Mouse (Mus musculus) natural killer cell, adult 2 months (primary cell): ENCODE measurements around the gene Atpif1.
"Not testable (repeated sequence)": the region's sequence is repeated elsewhere in the genome, so short reads cannot be mapped to it uniquely, and the experiment has no call there.

Source experiments
- DNase-seq, 2 experiments: peaks; one replicate each; pipeline ENCODE4 v3.0.0; 2022; ENCODE audit warnings: low spot score in 2 of 2

Gene Atpif1

DNA sequence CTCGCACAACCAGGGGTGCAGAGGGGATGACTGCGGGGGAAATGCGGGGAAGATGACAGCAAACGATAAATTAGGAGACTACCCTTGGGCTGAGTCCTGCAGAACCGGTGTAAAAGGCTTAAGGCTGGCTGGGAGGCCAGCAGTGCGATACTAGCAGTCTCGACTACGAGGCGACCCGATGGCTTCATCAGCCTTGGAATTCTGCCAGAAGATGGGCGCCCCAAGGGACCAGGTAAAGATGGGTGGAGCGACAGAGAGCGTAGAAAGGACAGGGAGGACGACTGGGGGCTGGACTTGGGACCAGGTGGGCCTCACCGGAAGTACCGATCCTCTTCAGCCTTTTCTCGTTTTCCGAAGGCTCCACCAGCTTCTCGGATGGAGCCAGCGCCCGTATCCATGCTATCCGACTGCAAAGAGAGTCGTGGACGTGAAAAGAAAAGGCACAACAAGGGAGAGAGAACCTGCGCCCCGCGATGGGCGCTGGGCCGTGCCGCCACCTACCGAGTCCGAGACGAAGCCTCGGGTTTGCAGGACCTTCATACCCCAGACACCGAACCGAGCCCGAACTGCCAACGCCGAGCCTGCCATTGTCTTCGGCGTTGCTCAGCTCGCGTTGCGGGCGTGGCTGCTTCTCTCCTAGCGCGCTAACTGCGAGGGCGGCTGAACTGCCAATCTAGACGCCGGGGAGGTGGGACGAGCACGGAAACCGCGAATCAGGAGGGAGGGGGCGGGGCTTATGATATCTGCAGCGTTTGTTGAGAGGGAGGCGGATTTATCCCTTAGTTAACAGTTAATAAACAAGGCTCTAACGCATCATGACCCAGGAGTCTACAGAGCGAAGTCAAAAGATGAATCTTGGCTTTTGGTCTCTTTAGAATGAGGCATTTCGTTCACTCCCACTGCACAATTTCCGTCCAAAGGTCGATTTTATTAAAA, at the start of gene Atpif1:
Gene Atpif1 (minus strand): TSS at position 679 of the 936 bp plus-strand sequence.
- DNase-seq = peak; percentile 79 to 85

- DNase-seq = no peak
These were observed 41.4 kb upstream of the Atpif1 start for GRCm38 (mm10) chr4:132574809-132575347.

DNA sequence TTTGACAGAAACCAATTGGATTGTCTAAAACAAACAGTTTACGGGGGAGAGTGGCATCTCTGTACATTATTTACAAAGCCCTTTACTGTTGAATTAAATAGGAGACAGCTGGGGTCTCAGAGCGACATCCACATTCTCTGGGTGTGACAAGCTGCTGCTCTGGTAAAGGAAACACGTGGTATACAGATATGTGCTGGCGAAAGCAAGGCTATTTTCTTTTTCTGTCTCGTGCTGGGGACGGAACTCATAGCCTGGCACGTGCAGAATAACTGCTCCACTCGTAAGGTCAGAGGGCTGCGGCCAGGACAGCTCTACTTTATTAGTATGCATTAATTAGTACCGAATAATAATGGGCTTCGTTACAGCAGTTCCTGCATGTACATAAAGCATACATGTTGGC, 39.9 kb upstream of the Atpif1 start:
- peak in 1 of 2 experiments; percentile 34 for DNase-seq

DNA sequence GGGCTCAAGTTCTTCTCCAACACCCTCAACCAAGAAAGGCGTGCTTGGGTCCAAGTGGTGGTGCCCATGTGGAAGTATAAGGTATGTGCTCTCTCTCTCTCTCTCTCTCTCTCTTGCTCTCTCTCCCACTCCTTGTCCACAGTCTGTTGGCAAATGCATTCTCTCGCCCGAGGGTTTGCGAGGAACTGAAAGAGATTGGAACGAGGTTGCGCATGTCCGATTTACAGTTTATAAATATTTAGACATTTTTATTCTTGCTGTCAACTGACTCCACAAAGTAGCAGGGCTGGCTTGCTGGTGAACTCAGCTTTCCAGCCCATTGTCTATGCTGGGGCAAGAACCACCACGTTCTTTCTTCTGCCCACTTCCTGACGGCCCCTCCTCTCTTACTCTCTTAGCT, 37.7 kb upstream of the Atpif1 start:
- no peak for DNase-seq

DNA sequence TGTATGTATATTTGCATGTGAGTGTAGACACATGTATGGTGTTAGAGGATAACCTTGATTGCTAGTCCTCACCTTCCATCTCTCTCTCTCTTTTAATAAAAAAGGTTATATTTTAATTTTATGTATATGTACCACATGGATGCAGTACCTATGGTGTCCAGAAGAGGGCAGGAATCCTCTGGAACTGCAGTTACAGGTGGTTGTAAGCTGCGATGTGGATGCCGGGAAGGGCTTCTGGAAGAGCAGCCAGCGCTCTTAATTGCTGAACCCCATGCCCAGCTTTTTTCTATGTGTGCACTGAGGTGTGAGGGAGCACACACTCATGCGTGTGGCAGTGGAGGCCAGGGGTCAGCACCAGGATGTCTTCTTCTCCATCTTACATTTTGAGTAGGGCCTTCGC, 35.7 kb upstream of the Atpif1 start:
- DNase-seq = no peak

- no peak for DNase-seq
These were observed 33.9 kb upstream of the Atpif1 start for GRCm38 (mm10) chr4:132567361-132567779.

DNA sequence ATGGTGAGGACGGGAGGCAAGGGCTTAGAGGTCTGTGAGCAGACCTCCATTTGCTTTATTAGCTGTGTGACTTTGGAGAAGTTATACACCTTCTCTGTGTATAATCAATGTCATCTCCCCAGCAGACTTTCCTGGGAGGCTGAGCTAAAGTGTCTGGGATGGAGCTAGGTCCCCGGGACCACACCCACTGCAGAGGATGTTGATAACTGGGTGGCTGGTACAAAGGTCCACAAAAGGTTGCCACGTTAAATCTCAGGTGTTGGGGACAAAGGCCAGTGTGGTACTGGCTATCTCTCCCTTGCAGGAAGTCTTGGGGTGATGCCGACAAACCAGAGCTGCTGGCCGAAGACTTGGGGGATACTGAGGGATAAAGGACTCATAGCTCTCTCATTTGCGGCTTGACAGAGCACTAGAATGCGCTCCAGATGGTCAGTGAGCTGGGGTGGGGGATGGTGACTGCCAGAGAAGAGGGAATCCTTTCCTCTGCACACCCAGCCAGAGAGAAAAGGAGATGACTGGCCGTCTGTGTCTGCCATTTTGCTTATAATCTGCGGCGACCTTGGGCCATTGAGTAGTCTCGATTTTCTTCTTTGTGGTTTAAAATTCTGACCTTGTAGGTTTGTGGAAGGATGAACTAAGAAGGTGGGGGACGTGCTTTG, 31.8 kb upstream of the Atpif1 start:
- DNase-seq = no peak

DNA sequence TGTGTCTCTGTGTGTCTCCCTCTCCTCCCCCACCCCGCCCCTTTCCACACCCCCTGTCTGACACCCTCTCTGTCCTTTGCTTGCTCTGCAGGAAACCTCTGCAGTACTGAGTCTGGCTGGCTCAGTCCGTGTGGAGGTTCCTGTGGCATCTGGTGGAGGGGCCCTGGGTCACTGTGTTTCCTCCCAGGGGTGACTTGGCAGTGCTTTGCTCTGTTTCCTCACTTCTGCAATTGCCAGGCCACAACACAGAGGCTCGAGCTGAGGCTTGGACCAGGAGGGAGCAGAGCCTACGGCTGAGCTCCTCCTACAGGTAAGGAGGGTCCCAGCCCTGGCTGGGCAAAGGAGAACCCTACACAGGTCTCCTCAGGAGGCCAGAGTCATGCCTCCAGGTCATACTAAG, 30.5 kb upstream of the Atpif1 start, which contains the start of gene Ptafr:
Gene Ptafr (plus strand): TSS at position 103 of the 400 bp plus-strand sequence.
- no peak for DNase-seq

DNA sequence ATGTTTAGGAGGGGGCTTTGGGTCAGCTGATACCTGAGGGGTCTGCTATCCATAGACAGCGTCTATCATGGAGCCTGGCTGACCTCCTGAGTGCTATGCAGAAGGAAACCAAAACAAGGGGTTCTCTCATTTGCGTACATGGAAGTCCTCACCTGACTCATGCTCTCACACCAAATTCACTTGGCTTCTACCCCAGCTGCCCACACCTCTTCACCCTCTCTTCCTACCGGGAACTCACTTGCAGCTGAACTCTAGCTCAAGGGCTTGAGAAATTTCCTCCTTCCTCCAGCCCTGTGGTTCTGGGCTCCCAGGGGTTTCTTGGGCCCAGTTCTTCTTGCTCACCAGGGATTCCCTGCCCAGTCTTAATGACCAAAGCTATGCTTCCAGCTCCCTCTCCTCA, 29.8 kb upstream of the Atpif1 start:
- no peak for DNase-seq

DNA sequence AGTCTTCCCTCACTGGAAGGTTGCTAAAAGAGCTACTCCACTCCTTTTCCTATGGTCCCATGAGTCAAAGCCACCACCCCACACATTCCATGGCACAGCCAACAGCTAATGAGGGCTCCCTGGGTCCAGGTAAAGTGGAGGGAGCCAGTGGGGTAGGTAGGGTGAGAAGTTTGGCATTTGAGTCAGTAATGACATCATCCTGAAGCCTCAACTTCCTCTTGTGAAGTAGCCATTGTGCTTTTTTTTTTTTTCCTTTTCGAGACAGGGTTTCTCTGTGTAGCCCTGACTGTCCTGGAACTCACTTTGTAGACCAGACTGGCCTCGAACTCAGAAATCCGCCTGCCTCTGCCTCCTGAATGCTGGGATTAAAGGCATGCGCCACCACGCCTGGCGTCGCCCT, 22.1 kb upstream of the Atpif1 start:
- DNase-seq = not testable (repeated sequence)

DNA sequence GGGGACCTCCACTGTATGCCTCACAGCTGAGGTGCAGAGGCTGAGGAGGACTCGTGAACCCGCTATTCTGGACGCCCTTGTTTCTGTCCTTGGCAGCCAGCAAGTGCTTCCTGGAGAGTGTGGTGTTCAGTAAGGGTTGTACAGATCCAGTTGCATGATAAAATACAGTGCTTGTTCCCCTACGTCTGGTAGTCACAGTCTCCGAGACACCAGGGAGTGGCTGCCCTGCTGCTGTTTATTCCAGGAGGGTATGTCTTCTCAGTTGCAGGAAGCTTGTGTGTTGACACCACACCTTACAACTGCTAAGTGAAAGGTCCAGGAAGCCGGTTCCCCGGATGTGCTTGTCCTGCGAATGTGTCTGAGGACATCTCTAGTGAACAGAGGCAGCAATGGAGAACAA, 21.2 kb upstream of the Atpif1 start:
- no peak for DNase-seq

DNA sequence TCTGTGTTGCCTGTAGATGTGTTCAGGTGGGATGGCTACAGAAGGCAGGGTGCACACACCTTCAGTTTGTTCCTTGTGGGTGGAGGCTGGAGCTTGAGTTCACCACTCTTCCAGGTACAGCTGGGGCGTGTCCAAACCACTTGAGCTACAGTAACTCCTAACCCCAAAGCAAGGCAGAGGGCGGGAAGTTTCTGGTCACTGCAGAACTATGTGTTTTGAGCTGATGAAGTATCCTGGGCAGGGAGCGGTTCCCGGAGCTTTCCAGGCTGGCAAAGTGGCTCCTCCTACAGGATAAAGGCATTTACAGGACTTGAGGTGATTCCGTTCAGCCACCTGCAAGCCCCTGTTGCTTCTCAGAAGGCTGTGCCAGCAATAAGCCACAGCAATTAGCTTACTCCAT, 20.8 kb upstream of the Atpif1 start:
- DNase-seq = no peak

GRCm38 (mm10) chr4:132545851-132546250, 12.4 kb upstream of the Atpif1 start:
- peak; percentile 59 to 71 for DNase-seq

- no peak for DNase-seq
These were observed 9.3 kb upstream of the Atpif1 start for GRCm38 (mm10) chr4:132542724-132543123.

DNA sequence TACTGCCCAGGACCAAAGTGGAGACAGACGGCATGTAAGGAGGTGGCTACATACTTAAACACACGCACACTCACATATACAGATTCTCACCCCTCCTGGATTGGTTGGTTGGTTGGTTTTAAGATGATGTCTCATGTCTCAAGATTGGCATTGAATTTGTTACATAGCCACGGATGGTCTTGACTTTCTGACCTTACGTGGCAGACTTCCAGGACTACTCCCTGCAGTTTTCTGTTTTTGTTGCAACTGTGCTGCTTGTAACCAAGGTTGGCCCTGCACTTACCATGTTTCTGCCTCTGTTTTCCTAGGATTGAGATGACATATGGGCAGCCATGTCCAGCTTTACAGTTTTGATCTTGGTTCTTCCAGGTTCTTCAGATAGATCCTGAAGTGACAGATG, 8.0 kb upstream of the Atpif1 start:
- DNase-seq = no peak

DNA sequence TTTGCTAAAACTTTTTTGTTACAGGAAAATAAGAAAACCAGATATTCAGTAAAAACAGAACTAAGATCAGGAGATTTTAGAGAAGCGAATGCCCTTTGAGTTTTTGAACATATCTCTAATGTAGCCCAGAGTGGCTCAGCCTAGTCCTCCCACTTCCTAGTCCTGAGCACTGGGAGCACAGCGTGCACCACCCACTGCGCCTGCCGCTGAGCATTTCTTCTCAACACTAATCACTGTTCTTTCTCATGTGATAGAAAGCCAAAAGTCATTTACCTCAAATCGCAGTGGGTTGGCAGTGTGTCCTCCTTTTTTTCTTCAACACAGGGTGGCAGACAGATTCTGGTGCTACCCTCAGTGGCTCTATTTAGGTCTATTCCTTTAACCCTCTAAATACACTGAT, 6.0 kb upstream of the Atpif1 start:
- no peak for DNase-seq

DNA sequence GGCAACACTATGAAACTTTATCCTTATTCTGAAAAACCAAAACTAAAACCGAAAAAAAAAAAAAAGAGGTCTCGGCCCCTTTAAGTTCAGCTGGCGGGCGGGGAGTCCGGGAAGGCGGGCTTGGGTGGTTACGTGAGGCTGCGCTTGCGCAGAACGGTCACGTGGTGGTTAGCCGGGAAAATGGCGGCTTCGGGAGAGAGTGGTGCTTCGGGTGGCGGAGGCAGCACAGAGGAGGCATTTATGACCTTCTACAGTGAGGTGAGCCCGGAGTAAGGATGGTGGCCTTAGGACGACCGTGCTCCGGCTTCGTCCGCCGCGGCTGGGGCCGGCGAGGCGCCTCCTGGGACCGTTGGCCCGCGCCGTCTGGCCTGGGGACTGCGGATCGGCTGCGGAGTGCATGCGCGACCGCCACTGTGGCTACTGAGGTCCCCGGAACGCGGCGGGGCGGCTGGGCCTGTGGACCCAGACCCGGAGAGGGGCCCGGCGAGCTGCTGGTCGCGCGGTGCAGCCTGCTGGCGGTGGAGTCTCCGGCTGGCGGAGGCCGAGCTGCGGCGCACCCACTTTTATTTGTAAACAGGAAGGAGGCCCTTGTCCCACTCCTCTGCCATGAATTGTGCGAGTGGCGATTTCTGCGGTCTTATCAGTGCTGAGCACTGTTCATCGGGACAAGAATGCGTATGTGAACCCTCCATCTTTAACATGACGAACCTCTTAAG, 2.1 kb upstream of the Atpif1 start, which contains the start of gene Dnajc8:
Gene Dnajc8 (plus strand): TSS at position 145 of the 716 bp plus-strand sequence.
- peak; percentile 93 to 94 for DNase-seq

- DNase-seq = no peak
These were observed 963 bp downstream of the Atpif1 start for GRCm38 (mm10) chr4:132532496-132532895.

GRCm38 (mm10) chr4:132530033-132530804, 3.2 kb downstream of the Atpif1 start:
- no peak for DNase-seq

DNA sequence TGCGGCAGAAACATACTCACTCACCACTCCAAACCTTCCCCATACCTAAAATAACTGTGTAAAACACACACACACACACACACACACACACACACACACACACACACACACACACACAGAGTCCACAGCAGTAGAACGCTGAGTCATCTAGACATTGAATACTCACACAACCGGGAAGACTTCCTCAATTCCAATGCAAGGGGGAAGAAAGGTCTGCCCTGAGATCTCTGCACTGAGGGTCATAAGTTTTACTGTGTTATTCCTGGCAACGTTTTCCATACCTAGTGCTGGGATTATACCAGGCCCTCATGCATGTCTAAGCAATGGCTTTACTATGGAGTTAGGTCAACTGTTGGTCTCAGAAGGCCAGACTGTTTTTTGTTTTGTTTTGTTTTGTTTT, 4.1 kb downstream of the Atpif1 start:
- no peak for DNase-seq

DNA sequence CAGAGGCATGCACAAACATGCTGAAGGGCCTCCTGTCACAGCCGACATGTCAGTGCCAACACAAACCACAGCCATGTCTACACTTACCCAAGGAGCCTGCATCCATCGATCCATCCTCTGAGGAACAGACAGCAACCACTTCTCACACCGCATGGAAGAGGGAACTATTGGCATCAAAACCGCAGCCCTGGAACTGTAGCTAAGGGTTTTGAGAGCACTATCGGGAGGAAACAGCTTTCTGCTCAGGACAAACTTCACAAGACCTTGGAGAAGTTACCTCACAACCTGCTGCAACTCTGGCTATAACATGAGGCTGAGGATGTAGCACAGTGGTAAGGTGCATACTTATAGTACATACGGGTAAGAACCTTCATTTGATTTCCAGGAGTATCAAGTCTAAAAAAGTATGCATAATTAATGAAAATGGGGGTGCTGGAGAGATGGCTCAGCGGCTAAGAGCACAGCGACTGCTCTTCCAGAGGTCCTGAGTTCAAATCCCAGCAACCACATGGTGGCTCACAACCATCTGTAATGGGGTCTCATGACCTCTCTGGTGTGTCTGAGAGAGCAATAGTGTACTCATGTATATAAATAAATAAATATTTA, 5.4 kb downstream of the Atpif1 start:
- no peak for DNase-seq
